Mouse (Mus musculus) forebrain, postnatal 0 days (tissue): ENCODE measurements around the gene Gfi1b. TPM values are rescaled to one million over a fixed set of nuclear protein-coding genes. Genes with fewer than 3 reads are reported as not detected.

ENCODE experiments used
- ATAC-seq: fragments of 200-750 bp; cut with Nextera tagmentation; 2 replicates; pipeline ENCODE4 v1.8.0; 2017; ENCODE audit warnings: mild to moderate bottlenecking, moderate library complexity
- DNase-seq: peaks from one replicate; pipeline ENCODE4 v3.0.0-alpha.2; 2015
- H3K27ac ChIP-seq: fragments of 300-500 bp; sonication (generic); 2 replicates; pipeline ENCODE4 v1.5.1; 2014; ENCODE audit warnings: low read depth, mild to moderate bottlenecking, antibody characterized with exemption, low read length, moderate library complexity, mixed read lengths
- H3K27me3 ChIP-seq: fragments of 300-500 bp; sonication (generic); 2 replicates; pipeline ENCODE4 v1.6.1; 2014; ENCODE audit warnings: mild to moderate bottlenecking, low read length, mixed read lengths; ENCODE audit not compliant: insufficient read depth
- H3K36me3 ChIP-seq: fragments of 300-500 bp; sonication (generic); 2 replicates; pipeline ENCODE4 v1.6.1; 2014; ENCODE audit warnings: mild to moderate bottlenecking, moderate library complexity; ENCODE audit not compliant: insufficient read depth
- H3K4me1 ChIP-seq: fragments of 300-500 bp; sonication (generic); 2 replicates; pipeline ENCODE4 v1.6.1; 2014; ENCODE audit warnings: antibody characterized with exemption; ENCODE audit not compliant: insufficient read depth
- H3K4me2 ChIP-seq: fragments of 300-500 bp; sonication (generic); 2 replicates; pipeline ENCODE4 v1.6.1; 2014; ENCODE audit warnings: low read depth, mild to moderate bottlenecking, moderate library complexity
- H3K4me3 ChIP-seq: fragments of 300-500 bp; sonication (generic); 2 replicates; pipeline ENCODE4 v1.5.1; 2014; ENCODE audit warnings: low read depth, low read length, mixed read lengths
- H3K9ac ChIP-seq: fragments of 300-500 bp; sonication (generic); 2 replicates; pipeline ENCODE4 v1.6.1; 2014; ENCODE audit warnings: mild to moderate bottlenecking
- H3K9me3 ChIP-seq: fragments of 300-500 bp; sonication (generic); 2 replicates; pipeline ENCODE4 v1.6.1; 2016; ENCODE audit warnings: low read length
- CTCF ChIP-seq: sonication (generic); IDR thresholded peaks from 2 replicates; pipeline ENCODE4 v1.5.1; 2016; ENCODE audit warnings: antibody characterized with exemption, control low read depth, low read depth
- WGBS: fragments of 180-500 bp; shearing (Covaris S2); extraction: QIAGEN DNeasy Blood & Tissue Kit; methylation state at CpG from one replicate; pipeline ENCODE4 v1.1.7; 2014; 5-methylcytosine and 5-hydroxymethylcytosine counted together
- polyA plus RNA-seq: library from polyadenylated mRNA; unstranded; fragments of >200 nt; fragmentation: Nextera tagmentation; extraction: Ambion mirVana; gene quantifications from 2 replicates; pipeline ENCODE4 v1.2.1, GENCODE M21; 2015
- total RNA-seq: library from RNA; depleted of rRNA; stranded (reverse); fragments of >200 nt; gene quantifications from 2 replicates; pipeline ENCODE4 v1.2.3, GENCODE M21; 2014

Gfi1b gene
- total and polyA plus RNA-seq, 2 experiments from 2014 or later, result not detected

DNA sequence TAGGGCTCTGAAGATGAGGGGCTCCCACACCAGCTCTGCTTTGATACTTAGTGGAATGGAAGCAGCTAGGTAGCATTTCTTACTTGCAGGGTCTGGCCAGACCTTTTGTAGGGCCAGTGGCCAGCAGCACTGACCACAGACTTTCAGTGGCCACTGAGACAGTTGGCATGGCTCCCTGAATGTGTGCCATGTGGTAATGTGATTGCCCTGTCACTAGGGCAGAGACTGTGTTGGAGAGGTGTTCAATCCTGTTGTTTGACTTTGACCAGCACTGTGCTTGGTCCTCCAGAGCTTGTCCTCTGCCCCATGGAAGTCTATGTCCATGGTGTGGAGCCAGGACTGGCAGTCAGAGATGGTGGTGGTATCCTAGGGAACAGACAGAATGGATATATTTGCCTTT, 28.7 kb upstream of the Gfi1b start:
- H3K4me2 ChIP-seq, result no peak overlapping the region
- no peak overlapping the region for H3K9ac ChIP-seq
- ATAC-seq, result no peak
- no peak overlapping the region for H3K4me3 ChIP-seq
- DNase-seq, result no peak
- H3K27me3 ChIP-seq, result no peaks in the 10 kb centered on the region
- H3K27ac ChIP-seq, result no peak overlapping the region
- H3K36me3 ChIP-seq, result peaks cover 7% of the 10 kb centered on the region; the same call in 1 of the 2 replicates
- H3K4me1 ChIP-seq, result no peaks in the 10 kb centered on the region
- TF ChIP-seq CTCF, result no peak
- H3K9me3 ChIP-seq, result no peaks in the 10 kb centered on the region

DNA sequence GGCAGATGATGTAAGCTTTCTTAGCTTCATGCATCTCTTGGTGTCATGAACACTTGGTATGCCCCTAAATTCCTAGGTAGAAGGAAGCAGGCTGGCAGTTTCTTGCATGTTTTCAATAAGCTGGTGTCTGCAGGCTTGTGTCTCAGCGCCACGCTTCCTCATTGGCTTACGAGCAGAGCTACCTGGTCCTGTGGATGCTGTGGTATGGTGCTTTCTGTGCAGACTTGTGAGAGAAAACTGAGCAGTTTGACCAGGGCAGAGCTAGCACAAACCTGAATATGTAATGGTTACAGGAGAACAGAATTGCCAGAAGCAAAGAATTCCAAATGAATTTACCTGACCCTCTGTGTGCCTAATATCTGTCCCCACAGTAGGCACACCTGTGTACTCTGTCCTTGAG, 21.3 kb upstream of the Gfi1b start:
- WGBS, result 86% methylated on average over 3 of the region's 3 CpGs
- no peak overlapping the region for H3K9ac ChIP-seq

DNA sequence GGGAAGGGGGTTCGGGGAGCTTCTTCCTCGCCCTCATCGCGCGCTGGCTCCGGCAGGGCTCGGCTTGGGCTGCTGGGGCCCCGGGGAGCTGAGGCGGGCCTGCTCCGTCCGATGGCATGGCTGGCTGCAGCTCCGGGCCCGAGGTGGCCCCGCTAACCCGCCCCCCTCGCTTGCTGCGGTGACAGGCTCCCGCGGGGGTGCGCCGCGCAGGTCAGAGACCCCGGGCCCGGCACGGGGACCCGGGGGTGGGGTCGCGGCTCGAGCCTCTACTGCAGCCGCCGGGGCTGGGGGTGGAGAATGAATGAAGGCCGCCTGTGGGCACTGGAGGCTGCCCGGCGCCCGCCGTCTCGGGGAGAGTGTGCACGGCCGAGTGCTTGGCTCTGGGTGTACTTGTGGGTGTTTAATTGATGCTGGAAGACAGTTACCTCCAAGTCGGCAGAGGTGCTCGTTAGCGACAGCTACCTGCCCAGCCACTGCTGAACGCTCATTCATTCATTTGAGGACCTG, 19.7 kb upstream of the Gfi1b start:
- Histone ChIP-seq H3K9me3 (no peaks in the 10 kb centered on the region), H3K36me3 (no peaks in the 10 kb centered on the region), H3K4me1 (0 out of 2 replicates have a peak, but pooled peaks cover 9% of the 10 kb centered on the region), H3K27me3 (no peaks in the 10 kb centered on the region), H3K9ac (peak overlapping the region; percentile 85), H3K27ac (peak overlapping the region; percentile 96), H3K4me2 (peak overlapping the region; percentile 57), H3K4me3 (peak overlapping the region; percentile 88)
- TF ChIP-seq CTCF, result no peak
- peak; percentile 42 for DNase-seq
- ATAC-seq, result peak; percentile 68
- WGBS, result 5% methylated on average over 43 of the region's 43 CpGs

More for the DNA sequence above, 21.3 kb upstream of the Gfi1b start:
- no peak for DNase-seq
- Histone ChIP-seq H3K4me2 (peak overlapping the region; percentile 57), H3K4me3 (no peak overlapping the region), H3K36me3 (no peaks in the 10 kb centered on the region), H3K27me3 (no peaks in the 10 kb centered on the region), H3K4me1 (0 out of 2 replicates have a peak, but pooled peaks cover 9% of the 10 kb centered on the region), H3K9me3 (no peaks in the 10 kb centered on the region), H3K27ac (no peak overlapping the region)
- ATAC-seq, result no peak
- no peak for TF ChIP-seq CTCF

DNA sequence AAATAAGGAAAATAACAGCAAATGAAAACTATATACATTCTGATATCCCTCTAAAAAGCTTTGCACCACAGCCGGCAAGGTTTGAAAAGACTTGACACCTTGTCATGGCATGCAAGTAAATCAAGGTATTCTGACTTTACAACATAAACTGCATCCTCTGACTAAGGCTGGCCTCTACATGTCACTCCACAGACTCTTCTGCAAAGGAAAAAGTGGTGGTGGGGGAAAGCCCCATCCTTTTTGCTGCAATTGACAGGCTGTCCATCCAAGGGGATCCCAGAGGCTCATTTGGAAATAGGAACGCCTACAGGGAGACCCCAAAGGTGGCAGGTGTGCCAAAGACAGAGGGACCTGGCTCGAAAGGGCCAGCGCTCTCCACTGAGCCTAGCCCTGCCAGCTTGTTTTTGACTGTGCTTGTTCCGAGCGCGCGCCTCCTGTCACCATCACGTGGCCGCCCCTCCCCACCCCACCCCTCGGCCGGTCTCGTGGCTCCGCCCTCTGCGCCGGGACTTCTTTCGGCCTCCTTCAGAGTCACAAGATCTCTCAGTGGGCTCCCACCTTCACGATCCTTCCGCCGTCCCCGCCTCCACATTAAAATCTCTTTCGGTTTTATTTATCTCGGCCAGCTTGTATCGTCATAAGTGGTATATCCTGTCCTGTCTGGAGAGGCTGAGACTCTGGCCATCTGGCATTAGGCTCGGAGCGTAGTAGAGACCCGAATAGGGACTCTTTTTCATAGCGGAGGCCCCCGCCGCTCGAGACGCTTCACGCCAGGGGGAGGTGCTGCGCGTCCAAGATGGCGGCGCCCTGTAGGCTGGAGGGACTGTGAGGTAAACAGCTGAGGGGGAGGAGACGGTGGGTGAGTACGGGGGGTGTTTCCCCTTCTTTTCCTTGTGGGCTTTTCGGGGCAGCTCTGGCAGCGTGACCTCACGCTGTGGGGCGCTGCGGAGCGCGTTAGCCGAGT, 19.0 kb upstream of the Gfi1b start, which contains the start of gene Tsc1:
Gene Tsc1, plus strand, starts transcription at position 768 of the 964 bp plus-strand sequence.
- Histone ChIP-seq H3K4me3 (peak within 1 kb of the TSS; percentile 88), H3K4me1 (0 out of 2 replicates have a peak, but pooled peaks cover 9% of the 10 kb centered on the region), H3K27ac (peak within 1 kb of the TSS; percentile 96), H3K9ac (peak within 1 kb of the TSS; percentile 85), H3K9me3 (no peaks in the 10 kb centered on the region), H3K36me3 (no peaks in the 10 kb centered on the region), H3K4me2 (peak within 1 kb of the TSS; percentile 57), H3K27me3 (no peaks in the 10 kb centered on the region)
- WGBS, result 2% methylated on average over 38 of the region's 47 CpGs
- ATAC-seq (peak; percentile 96), DNase-seq (peak; percentile 98)
- peak; percentile 39 for TF ChIP-seq CTCF

DNA sequence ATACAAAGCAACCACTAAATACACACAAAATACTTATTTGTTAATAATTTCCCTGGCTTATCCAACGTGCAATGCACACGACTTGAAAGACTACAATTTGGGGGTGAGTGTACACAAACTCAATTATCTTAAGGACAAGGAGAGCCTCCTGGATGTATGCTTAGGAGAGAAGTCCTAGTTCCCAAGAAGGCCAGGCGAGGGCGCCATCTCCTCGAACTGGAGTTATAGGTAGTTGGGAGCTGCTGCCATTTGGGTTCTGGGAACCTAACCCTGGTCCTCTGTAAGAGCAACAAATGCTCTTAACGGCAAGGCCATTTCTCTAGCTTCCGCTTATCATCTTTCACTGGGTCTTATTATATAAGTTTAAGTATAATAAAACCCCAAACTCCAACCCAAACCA, 18.0 kb upstream of the Gfi1b start:
- WGBS, result 60% methylated on average over 7 of the region's 7 CpGs
- peak; percentile 39 for TF ChIP-seq CTCF
- Histone ChIP-seq H3K27ac (no peak overlapping the region), H3K4me1 (0 out of 2 replicates have a peak, but pooled peaks cover 9% of the 10 kb centered on the region), H3K9ac (no peak overlapping the region), H3K27me3 (no peaks in the 10 kb centered on the region), H3K9me3 (no peaks in the 10 kb centered on the region), H3K4me2 (no peak overlapping the region), H3K36me3 (no peaks in the 10 kb centered on the region), H3K4me3 (no peak overlapping the region)
- ATAC-seq, result no peak
- no peak for DNase-seq

DNA sequence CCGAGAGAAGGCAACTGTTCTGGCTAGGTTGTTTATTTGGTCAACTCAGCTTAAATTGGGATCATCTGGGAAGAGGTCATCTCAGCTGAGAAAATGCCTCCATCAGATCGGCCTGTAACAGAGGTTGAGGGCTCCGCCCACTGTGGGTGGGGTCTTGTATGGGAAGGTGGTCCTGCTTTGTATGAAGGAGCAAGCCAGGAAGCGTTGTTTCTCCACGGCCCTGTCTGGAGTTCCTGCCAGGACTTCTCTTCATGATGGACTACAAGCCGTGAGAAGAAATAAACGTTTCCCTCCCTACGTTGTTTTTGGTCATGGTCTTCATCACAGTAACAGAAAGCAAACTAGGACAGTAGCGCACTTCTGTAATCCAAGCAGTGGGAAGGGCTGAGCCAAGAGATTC, 17.1 kb upstream of the Gfi1b start:
- 0 out of 2 replicates have a peak, but pooled peaks cover 9% of the 10 kb centered on the region for H3K4me1 ChIP-seq
- no peak overlapping the region for H3K9ac ChIP-seq
- 7% methylated on average over 9 of the region's 9 CpGs for WGBS
- no peak overlapping the region for H3K27ac ChIP-seq
- TF ChIP-seq CTCF, result no peak
- no peak overlapping the region for H3K4me3 ChIP-seq
- no peaks in the 10 kb centered on the region for H3K9me3 ChIP-seq
- no peaks in the 10 kb centered on the region for H3K27me3 ChIP-seq
- no peak overlapping the region for H3K4me2 ChIP-seq
- DNase-seq (no peak), ATAC-seq (no peak)
- H3K36me3 ChIP-seq, result no peaks in the 10 kb centered on the region

DNA sequence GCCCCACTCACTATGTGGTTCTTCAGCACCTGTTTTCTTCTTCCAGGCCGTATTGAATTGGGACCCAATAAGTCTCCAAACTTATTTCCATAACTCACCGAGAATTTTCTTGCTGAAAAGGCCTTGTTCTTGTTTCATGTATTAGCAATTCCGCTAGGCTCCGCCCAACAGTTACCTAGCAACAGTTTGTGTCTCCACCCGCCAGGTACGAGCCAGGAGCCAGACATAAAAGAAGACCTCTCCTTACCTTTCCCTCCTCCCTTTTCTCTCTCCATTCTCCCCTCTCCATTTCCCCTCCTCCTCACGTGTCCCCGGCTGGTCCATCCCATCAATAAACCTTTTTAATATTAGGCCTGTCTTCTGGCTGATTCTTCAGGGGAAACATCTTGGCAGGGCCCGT, 16.6 kb upstream of the Gfi1b start:
- Histone ChIP-seq H3K9me3 (no peaks in the 10 kb centered on the region), H3K9ac (no peak overlapping the region), H3K27me3 (no peaks in the 10 kb centered on the region), H3K4me2 (peak overlapping the region; percentile 11; the same call in 1 of the 2 replicates), H3K36me3 (no peaks in the 10 kb centered on the region), H3K27ac (no peak overlapping the region), H3K4me3 (no peak overlapping the region), H3K4me1 (0 out of 2 replicates have a peak, but pooled peaks cover 9% of the 10 kb centered on the region)
- ATAC-seq, result no peak
- no peak for TF ChIP-seq CTCF
- peak; percentile 18 for DNase-seq
- WGBS, result 17% methylated on average over 9 of the region's 9 CpGs
